Comparison of ENCODE assay signal across 22 mouse cellular contexts in genomic region chr8:119661892-119662291, GRCm38 (mm10). TPM values are rescaled to one million over a fixed set of nuclear protein-coding genes. Genes with fewer than 3 reads are reported as not detected.
A peak's percentile ranks its signal among the peaks of the same experiment; 100 is the strongest.
DNase-seq lines count a peak whose midpoint lies in the region; ATAC-seq and TF ChIP-seq lines count a peak whose summit lies in the region.
"Had no signal": no experiment of that assay in that cellular context is flagged by ENCODE, and none has a peak within 500 bp of the region (broad histone marks: within the 10 kb centered on the region; RNA-seq: fewer than 3 reads in every experiment).

No protein-coding gene starts in this region.

- no peak overlapping the region for H3K9ac ChIP-seq in liver, adult 2 months (ENCODE audit: low read depth, low read length)
- no peak overlapping the region for H3K9ac ChIP-seq in liver, embryonic 11.5 days (ENCODE audit: low read depth, low read length)
- H3K9ac ChIP-seq: forebrain, embryonic 13.5 days; heart, embryonic 13.5 days; lung, embryonic 14.5 days had no signal

- 73% methylated on average over 6 of the region's 6 CpGs for WGBS in liver, adult 2 months
- WGBS in liver, embryonic 11.5 days, result 69% methylated on average over 6 of the region's 6 CpGs

- no peak for TF ChIP-seq POLR2A in liver, adult 2 months (IDR thresholded peaks at IDR 0.05; ENCODE audit: extremely low read depth, insufficient read depth, low read length)

- no peak overlapping the region for H3K4me3 ChIP-seq in liver, adult 2 months (ENCODE audit: insufficient read depth, low read depth, low read length)
- no peak overlapping the region for H3K4me3 ChIP-seq in liver, embryonic 11.5 days (ENCODE audit: low read depth, low read length)
- H3K4me3 ChIP-seq: forebrain, embryonic 13.5 days; heart, embryonic 13.5 days; megakaryocyte, embryonic 14.5 days had no signal

- DNase-seq in heart, adult 11 months, result peak; percentile 94
- no peak for DNase-seq in heart, adult 8-10 months (ENCODE audit: low spot score)
- DNase-seq in kidney, adult 9 months, result peak; percentile 32
- DNase-seq in kidney, adult 11 months, result no peak
- DNase-seq in liver, adult 2 months (ENCODE audit: extremely low read depth, low read depth, low spot score), result no peak
- DNase-seq in liver, embryonic 11.5 days (ENCODE audit: low spot score), result no peak
- DNase-seq in lung, postnatal 25 days (ENCODE audit: low spot score), result peak; percentile 63
- DNase-seq in retina, postnatal 1 day, result no peak
- DNase-seq: gastrocnemius, postnatal 25 days; right cerebral cortex, postnatal 4 days had no signal

- peaks cover 3% of the 10 kb centered on the region; the same call in 1 of the 2 replicates for H3K4me1 ChIP-seq in liver, adult 2 months (ENCODE audit: control insufficient read depth, insufficient read depth, low read length)
- H3K4me1 ChIP-seq in liver, embryonic 11.5 days (replicated peaks; ENCODE audit: control insufficient read depth, insufficient read depth, low read length), result peaks cover 10% of the 10 kb centered on the region

- no peak overlapping the region for H3K4me2 ChIP-seq in liver, embryonic 11.5 days
- H3K4me2 ChIP-seq: forebrain, embryonic 13.5 days; heart, embryonic 13.5 days; lung, embryonic 14.5 days had no signal

- ATAC-seq in liver, embryonic 11.5 days (replicated peaks; ENCODE audit: low FRiP score), result no peak
- ATAC-seq: activated CD4-positive, CD25-positive, alpha-beta regulatory T cell, adult 4 months; CD4-positive, CD25-positive, alpha-beta regulatory T cell, adult 4 months; forebrain, embryonic 13.5 days; Patski had no signal

- TF ChIP-seq CTCF in liver, adult 2 months (IDR thresholded peaks at IDR 0.05; ENCODE audit: low read depth, low read length), result no peak

- H3K79me2 ChIP-seq in liver, adult 2 months (ENCODE audit: control insufficient read depth, insufficient read depth, low read length), result no peaks in the 10 kb centered on the region

- H3K27me3 ChIP-seq in liver, adult 2 months (ENCODE audit: control insufficient read depth, insufficient read depth, low read length), result no peaks in the 10 kb centered on the region
- no peaks in the 10 kb centered on the region; the same call in none of the 2 replicates for H3K27me3 ChIP-seq in liver, embryonic 11.5 days (replicated peaks; ENCODE audit: control insufficient read depth, insufficient read depth, low read length)
- H3K27me3 ChIP-seq: heart, embryonic 13.5 days had no signal

- H3K27ac ChIP-seq in liver, adult 2 months (replicated peaks; ENCODE audit: insufficient read depth, low read depth, low read length), result peak overlapping the region; percentile 23
- H3K27ac ChIP-seq in liver, embryonic 11.5 days (ENCODE audit: low read depth, low read length), result no peak overlapping the region
- H3K27ac ChIP-seq: forebrain, embryonic 13.5 days; heart, embryonic 13.5 days had no signal

- no peaks in the 10 kb centered on the region for H3K36me3 ChIP-seq in liver, adult 2 months (ENCODE audit: control insufficient read depth, insufficient read depth, low read length)
- no peaks in the 10 kb centered on the region for H3K36me3 ChIP-seq in liver, embryonic 11.5 days (ENCODE audit: control insufficient read depth, insufficient read depth, low read length)
- H3K36me3 ChIP-seq: heart, embryonic 13.5 days had no signal

- no peaks in the 10 kb centered on the region for H3K9me3 ChIP-seq in liver, embryonic 11.5 days (ENCODE audit: control insufficient read depth, low read length)
- H3K9me3 ChIP-seq: heart, embryonic 13.5 days had no signal

RNA-seq across cellular contexts. Expression of gene Wfdc1, which starts 4.3 kb away (rescaled TPM):
- 10 to 100 TPM; 22.2 to 32.4 (median 25.2) TPM for total RNA-seq in heart, adult 8-10 months (2022)
- total RNA-seq in liver, adult 2 months (2014; rRNA removed), result 6.6 and 8.4 TPM in 2 replicates
- 11.8 and 16.2 TPM in 2 replicates for polyA plus RNA-seq in liver, adult 2 months (2012; rRNA removed)
- polyA plus RNA-seq in liver, embryonic 11.5 days (2014; fragmentation: Nextera tagmentation; extraction: Ambion mirVana), result 0.22 and 0.36 TPM in 2 replicates
- polyA plus RNA-seq: activated CD4-positive, CD25-positive, alpha-beta regulatory T cell, adult 4 months; CD4-positive, CD25-positive, alpha-beta regulatory T cell, adult 4 months; Patski had no signal

RNA-seq across cellular contexts. Expression of gene Kcng4, which starts 26.4 kb away (rescaled TPM):
- under 1 TPM in 2 of 4 experiments, not detected in 2; 0.09 to 0.12 TPM for total RNA-seq in heart, adult 8-10 months (2022)
- total RNA-seq in liver, adult 2 months (2014; rRNA removed), result under 0.01 TPM in 1 of 2 replicates, not detected in the other
- polyA plus RNA-seq in liver, adult 2 months (2012; rRNA removed), result 0.04 TPM in 1 of 2 replicates, not detected in the other
- polyA plus RNA-seq in liver, embryonic 11.5 days (2014; fragmentation: Nextera tagmentation; extraction: Ambion mirVana), result not detected in 2 replicates
- polyA plus RNA-seq: activated CD4-positive, CD25-positive, alpha-beta regulatory T cell, adult 4 months; CD4-positive, CD25-positive, alpha-beta regulatory T cell, adult 4 months; embryonic facial prominence, embryonic 11.5 days; heart, embryonic 13.5 days; lung, embryonic 14.5 days had no signal

RNA-seq across cellular contexts. Expression of gene Atp2c2, which starts 37.9 kb away (rescaled TPM):
- under 1 TPM in 1 of 4 experiments, not detected in 3; 0.11 TPM for total RNA-seq in heart, adult 8-10 months (2022)
- total RNA-seq in liver, adult 2 months (2014; rRNA removed), result not detected in 2 replicates
- 0.04 TPM in 1 of 2 replicates, not detected in the other for polyA plus RNA-seq in liver, adult 2 months (2012; rRNA removed)
- polyA plus RNA-seq in liver, embryonic 11.5 days (2014; fragmentation: Nextera tagmentation; extraction: Ambion mirVana), result 0.40 and 0.51 TPM in 2 replicates
- total RNA-seq: heart, postnatal 36 days had no signal
- polyA plus RNA-seq: activated CD4-positive, CD25-positive, alpha-beta regulatory T cell, adult 4 months; forebrain, embryonic 13.5 days had no signal

RNA-seq across cellular contexts. Expression of gene Adad2, which starts 49.3 kb away (rescaled TPM):
- total RNA-seq in heart, adult 8-10 months (2022), result not detected
- not detected in 2 replicates for total RNA-seq in liver, adult 2 months (2014; rRNA removed)
- not detected in 2 replicates for polyA plus RNA-seq in liver, adult 2 months (2012; rRNA removed)
- polyA plus RNA-seq in liver, embryonic 11.5 days (2014; fragmentation: Nextera tagmentation; extraction: Ambion mirVana), result not detected in 2 replicates
- total RNA-seq: adrenal gland, postnatal 10 days; heart, postnatal 36 days had no signal
- polyA plus RNA-seq: activated CD4-positive, CD25-positive, alpha-beta regulatory T cell, adult 4 months; CD4-positive, CD25-positive, alpha-beta regulatory T cell, adult 4 months; forebrain, embryonic 13.5 days; heart, embryonic 13.5 days; lung, embryonic 14.5 days; Patski; thymus, postnatal 0 days; urinary bladder, adult 2 months had no signal

RNA-seq across cellular contexts. Expression of gene Taf1c, which starts 56.9 kb away (rescaled TPM):
- total RNA-seq in heart, adult 8-10 months (2022), result 1 to 10 TPM; 3.4 to 4.4 (median 4.0) TPM
- 0.83 and 1.2 TPM in 2 replicates for total RNA-seq in liver, adult 2 months (2014; rRNA removed)
- 2.7 and 3.6 TPM in 2 replicates for polyA plus RNA-seq in liver, adult 2 months (2012; rRNA removed)
- polyA plus RNA-seq in liver, embryonic 11.5 days (2014; fragmentation: Nextera tagmentation; extraction: Ambion mirVana), result 13.9 and 16.5 TPM in 2 replicates

Comparison
In these comparisons a context has a peak if more than half of its experiments do, and no peak if none do; other contexts are left out.
1. DNase-seq: peak in heart, adult 11 months (single experiment), kidney, adult 9 months (single experiment) and lung, postnatal 25 days (single experiment); none in heart, adult 8-10 months (single experiment), kidney, adult 11 months (single experiment), liver, adult 2 months (single experiment), liver, embryonic 11.5 days (single experiment) and retina, postnatal 1 day (single experiment).